Mouse (Mus musculus): ENCODE data around the gene Flot1. TPM values are rescaled to one million over a fixed set of nuclear protein-coding genes. Genes with fewer than 3 reads are reported as not detected.
A peak's percentile ranks its signal among the peaks of the same experiment; 100 is the strongest.
"Not testable (repeated sequence)": the region's sequence is repeated elsewhere in the genome, so short reads cannot be mapped to it uniquely, and the experiment has no call there.

The Flot1 gene
- total and polyA plus RNA-seq, 3 experiments, result 38.1 to 64.1 TPM; not detected in 1

DNA sequence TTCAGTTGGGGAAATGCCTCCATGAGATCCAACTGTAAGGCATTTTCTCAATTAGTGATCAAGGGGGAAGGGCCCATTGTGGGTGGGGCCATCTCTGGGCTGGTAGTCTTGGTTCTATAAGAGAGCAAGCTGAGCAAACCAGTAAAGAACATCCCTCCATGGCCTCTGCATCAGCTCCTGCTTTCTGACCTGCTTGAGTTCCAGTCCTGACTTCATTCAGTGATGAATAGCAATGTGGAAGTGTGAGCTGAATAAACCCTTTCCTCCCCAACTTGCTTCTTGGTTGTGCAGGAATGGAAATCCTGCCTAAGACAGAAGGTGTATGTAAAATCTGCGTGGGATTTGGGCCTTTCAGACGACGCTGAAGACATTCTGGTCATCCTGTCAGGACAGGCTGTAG, 16.0 kb downstream of the Flot1 start:
- H3K9me3 ChIP-seq (replicated peaks; ENCODE audit: insufficient read depth, low read length); H3K27me3 ChIP-seq (ENCODE audit: control insufficient read depth in 1 of 2, insufficient read depth in 2 of 2, low read length in 2 of 2): not testable (repeated sequence)
- peak overlapping the region; percentile 69 to 80 for H3K4me3 ChIP-seq (ENCODE audit: control insufficient read depth in 1 of 2, insufficient read depth in 1 of 2, low read depth in 2 of 2, low read length in 2 of 2)
- peaks cover 50% of the 10 kb centered on the region for H3K79me2 ChIP-seq (ENCODE audit: control insufficient read depth, insufficient read depth, low read length, poor library complexity)
- H3K4me1 ChIP-seq (ENCODE audit: control insufficient read depth in 1 of 2, insufficient read depth in 2 of 2, low read length in 2 of 2), result peaks cover 0 to 43% of the 10 kb centered on the region in 2 experiments; a peak in 3 of 4 replicates
- peaks cover 11 to 45% of the 10 kb centered on the region in 2 experiments for H3K36me3 ChIP-seq (ENCODE audit: control insufficient read depth in 1 of 2, insufficient read depth in 2 of 2, low read length in 2 of 2)
- TF ChIP-seq TBP (IDR thresholded peaks at IDR 0.05; ENCODE audit: low read depth, low read length) (peak; percentile 75), POLR2A (IDR thresholded peaks at IDR 0.05; ENCODE audit: control insufficient read depth in 1 of 2, insufficient read depth in 1 of 2, low read depth in 1 of 2, low read length in 2 of 2, poor library complexity in 1 of 2) (peak in 1 of 2 experiments; percentile 58; a peak in 2 of 4 replicates)
- H3K27ac ChIP-seq (ENCODE audit: control insufficient read depth, low read depth, low read length), result peak overlapping the region; percentile 85
- DNase-seq (ENCODE audit: low read depth, low spot score), result peak; percentile 60
- peak overlapping the region; percentile 77 for H3K9ac ChIP-seq (ENCODE audit: control insufficient read depth, low read depth, low read length, poor library complexity, severe bottlenecking)

DNA sequence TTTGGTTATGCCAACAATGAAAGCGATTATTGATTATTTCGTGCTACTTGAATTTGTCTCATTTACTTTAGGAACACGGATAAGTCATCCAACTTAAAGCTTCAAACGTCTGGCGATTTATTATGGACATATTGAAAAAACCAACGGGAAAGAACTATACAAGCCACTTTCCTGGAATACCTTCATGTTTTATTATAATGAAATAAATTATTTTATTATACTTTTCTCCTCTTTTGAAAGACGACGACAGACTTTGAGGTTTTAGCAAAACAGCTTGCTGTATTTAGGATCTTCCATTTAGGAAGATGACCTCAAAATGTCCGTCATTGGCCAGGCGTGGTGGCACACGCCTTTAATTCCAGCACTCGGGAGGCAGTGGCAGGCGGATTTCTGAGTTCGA, 17.5 kb downstream of the Flot1 start:
- peaks cover 0 to 28% of the 10 kb centered on the region in 2 experiments; a peak in 3 of 4 replicates for H3K4me1 ChIP-seq (ENCODE audit: control insufficient read depth in 1 of 2, insufficient read depth in 2 of 2, low read length in 2 of 2)
- H3K27ac ChIP-seq (ENCODE audit: control insufficient read depth, low read depth, low read length), result peak overlapping the region; percentile 62
- H3K79me2 ChIP-seq (ENCODE audit: control insufficient read depth, insufficient read depth, low read length, poor library complexity), result peaks cover 40% of the 10 kb centered on the region
- H3K36me3 ChIP-seq (ENCODE audit: control insufficient read depth in 1 of 2, insufficient read depth in 2 of 2, low read length in 2 of 2), result peaks cover 3 to 29% of the 10 kb centered on the region in 2 experiments; a peak in 3 of 4 replicates
- no peaks in the 10 kb centered on the region for H3K9me3 ChIP-seq (replicated peaks; ENCODE audit: insufficient read depth, low read length)
- H3K27me3 ChIP-seq (ENCODE audit: control insufficient read depth in 1 of 2, insufficient read depth in 2 of 2, low read length in 2 of 2), result no peaks in the 10 kb centered on the region
- TF ChIP-seq ELF1 (IDR thresholded peaks at IDR 0.05; ENCODE audit: low read depth, low read length) (no peak), RAD21 (IDR thresholded peaks at IDR 0.05; ENCODE audit: low read depth, low read length) (no peak), TBP (IDR thresholded peaks at IDR 0.05; ENCODE audit: low read depth, low read length) (no peak), BHLHE40 (IDR thresholded peaks at IDR 0.05; ENCODE audit: borderline replicate concordance, low read depth, low read length) (no peak), CHD2 (IDR thresholded peaks at IDR 0.05; ENCODE audit: low read length) (no peak), USF2 (IDR thresholded peaks at IDR 0.05; ENCODE audit: borderline replicate concordance in 1 of 2, insufficient read depth in 1 of 2, low read depth in 1 of 2, low read length in 2 of 2) (no peak), ETS1 (IDR thresholded peaks at IDR 0.05; ENCODE audit: low read depth, low read length) (no peak), GATA1 (IDR thresholded peaks at IDR 0.05; ENCODE audit: low read depth, low read length) (no peak)
- DNase-seq (ENCODE audit: low read depth, low spot score), result no peak
- H3K4me3 ChIP-seq (ENCODE audit: control insufficient read depth in 1 of 2, insufficient read depth in 1 of 2, low read depth in 2 of 2, low read length in 2 of 2), result peak overlapping the region; percentile 21 to 23
- H3K9ac ChIP-seq (ENCODE audit: control insufficient read depth, low read depth, low read length, poor library complexity, severe bottlenecking), result peak overlapping the region; percentile 69

DNA sequence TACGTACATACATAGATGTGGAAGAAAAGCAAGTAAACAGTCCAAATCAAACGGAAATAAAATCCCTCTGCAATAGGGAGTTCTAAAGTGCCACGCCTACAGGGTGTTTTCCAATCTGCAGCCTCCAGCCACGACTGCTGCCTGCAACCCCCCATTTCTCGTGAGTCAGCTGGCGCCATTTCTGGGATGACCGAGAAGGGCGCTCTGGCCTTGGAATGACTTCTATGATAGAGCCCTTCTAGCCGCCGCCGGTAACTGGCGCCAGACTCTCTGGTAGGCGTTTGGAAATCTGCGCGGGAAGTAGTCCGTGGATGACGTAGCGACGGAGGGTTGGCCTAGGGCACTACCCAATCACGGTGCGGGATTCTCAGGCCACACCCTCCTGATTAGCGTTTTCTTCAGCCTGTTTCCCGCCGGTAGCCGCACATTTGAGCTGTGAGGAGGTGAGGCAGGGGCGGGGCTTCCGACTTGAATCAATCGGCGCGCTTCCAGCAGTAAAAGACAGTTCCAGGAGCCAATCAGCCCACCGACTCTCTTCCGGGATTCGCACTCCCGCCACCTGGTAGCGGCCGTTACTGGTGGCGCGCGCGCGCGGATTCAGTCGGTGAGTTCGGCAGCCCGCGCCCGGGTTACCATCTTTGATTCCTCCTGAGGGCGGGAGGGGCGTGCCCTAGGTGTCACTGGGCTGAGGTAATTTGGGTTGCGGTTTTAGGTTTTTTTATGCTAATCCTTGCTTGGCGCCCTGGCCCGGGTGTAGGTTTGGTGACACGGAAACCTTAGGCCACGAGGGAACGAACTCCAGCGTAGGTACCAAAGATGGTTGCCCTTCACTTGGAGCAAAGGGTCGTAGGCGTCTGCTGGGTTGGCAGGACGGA, 18.3 kb downstream of the Flot1 start, which contains the start of gene Mdc1:
Gene Mdc1 (plus strand): TSS at position 440 of the 875 bp plus-strand sequence.
- no peaks in the 10 kb centered on the region for H3K27me3 ChIP-seq (ENCODE audit: control insufficient read depth in 1 of 2, insufficient read depth in 2 of 2, low read length in 2 of 2)
- peak within 1 kb of the TSS; percentile 98 for H3K27ac ChIP-seq (ENCODE audit: control insufficient read depth, low read depth, low read length)
- H3K9ac ChIP-seq (ENCODE audit: control insufficient read depth, low read depth, low read length, poor library complexity, severe bottlenecking), result peak within 1 kb of the TSS; percentile 86
- TF ChIP-seq SMC3 (IDR thresholded peaks at IDR 0.05; ENCODE audit: low read depth, low read length) (no peak), POLR2AphosphoS5 (IDR thresholded peaks at IDR 0.05; ENCODE audit: borderline replicate concordance, low read depth, low read length) (0 out of 2 replicates have a peak, but pooled peaks have one; percentile 32), TBP (IDR thresholded peaks at IDR 0.05; ENCODE audit: low read depth, low read length) (peak; percentile 85), ZKSCAN1 (IDR thresholded peaks at IDR 0.05; ENCODE audit: low read depth, low read length) (no peak), RCOR1 (IDR thresholded peaks at IDR 0.05; ENCODE audit: low read depth, low read length) (no peak), MYB (IDR thresholded peaks at IDR 0.05; ENCODE audit: low read depth, low read length) (no peak), KAT2A (conservative IDR thresholded peaks at IDR 0.05; ENCODE audit: low read depth, low read length) (no peak), NRF1 (IDR thresholded peaks at IDR 0.05; ENCODE audit: insufficient read depth, low read depth, low read length, poor library complexity, severe bottlenecking) (no peak), MAZ (IDR thresholded peaks at IDR 0.05; ENCODE audit: low read depth, low read length) (no peak), GATA1 (IDR thresholded peaks at IDR 0.05; ENCODE audit: low read depth, low read length) (peak; percentile 12; the same call in 1 of the 2 replicates), ZNF384 (IDR thresholded peaks at IDR 0.05; ENCODE audit: low read depth, low read length) (no peak), POLR2A (IDR thresholded peaks at IDR 0.05; ENCODE audit: control insufficient read depth in 1 of 2, insufficient read depth in 1 of 2, low read depth in 1 of 2, low read length in 2 of 2, poor library complexity in 1 of 2) (peak; percentile 72 to 73; a peak in 3 of 4 replicates), TAL1 (IDR thresholded peaks at IDR 0.05; ENCODE audit: low read length) (peak; percentile 64), TCF12 (IDR thresholded peaks at IDR 0.05; ENCODE audit: low read depth, low read length) (no peak), POLR2AphosphoS2 (IDR thresholded peaks at IDR 0.05; ENCODE audit: low read length) (no peak), MAX (IDR thresholded peaks at IDR 0.05; ENCODE audit: low read length) (no peak)
- peak within 1 kb of the TSS; percentile 52 to 84 for H3K4me3 ChIP-seq (ENCODE audit: control insufficient read depth in 1 of 2, insufficient read depth in 1 of 2, low read depth in 2 of 2, low read length in 2 of 2)
- peak; percentile 100 for DNase-seq (ENCODE audit: low read depth, low spot score)
- no peaks in the 10 kb centered on the region for H3K9me3 ChIP-seq (replicated peaks; ENCODE audit: insufficient read depth, low read length)
- peaks cover 35% of the 10 kb centered on the region for H3K79me2 ChIP-seq (ENCODE audit: control insufficient read depth, insufficient read depth, low read length, poor library complexity)
- peaks cover 0 to 23% of the 10 kb centered on the region in 2 experiments; a peak in 2 of 4 replicates for H3K36me3 ChIP-seq (ENCODE audit: control insufficient read depth in 1 of 2, insufficient read depth in 2 of 2, low read length in 2 of 2)
- H3K4me1 ChIP-seq (ENCODE audit: control insufficient read depth in 1 of 2, insufficient read depth in 2 of 2, low read length in 2 of 2), result peaks cover 0 to 22% of the 10 kb centered on the region in 2 experiments; a peak in 3 of 4 replicates
